In the genomic region with DNA sequence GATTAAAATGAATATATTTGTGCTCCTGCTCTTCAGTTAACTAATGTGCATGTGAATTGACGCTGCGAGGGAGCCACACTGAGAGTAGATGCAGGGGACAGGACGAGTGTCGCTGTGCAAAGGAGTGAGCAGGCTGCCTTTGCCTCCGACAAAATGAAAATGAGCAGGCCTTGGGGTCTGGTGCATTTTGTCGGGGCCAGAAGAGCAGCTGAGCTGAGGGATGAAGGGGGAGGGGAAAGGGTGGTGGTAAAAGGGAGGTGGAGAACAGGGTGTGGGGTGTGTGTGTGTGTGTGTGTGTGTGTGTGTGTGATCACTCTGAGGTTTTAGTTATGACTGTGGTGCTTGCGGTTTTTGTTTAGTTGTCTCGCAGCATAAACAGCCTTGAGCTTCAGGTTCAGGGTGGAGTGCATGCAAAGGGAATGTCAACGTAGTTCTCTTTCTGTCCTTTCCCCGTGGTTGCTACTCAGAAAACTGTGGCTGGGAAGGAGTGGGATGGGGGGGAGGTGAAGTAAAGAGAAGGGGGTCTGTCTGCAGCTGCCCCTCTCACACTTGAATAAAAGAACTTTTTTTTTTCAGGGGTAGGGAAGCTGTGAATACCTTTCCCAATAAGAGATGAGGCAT, we compare ENCODE assay signal across 9 mouse cellular contexts.
DNase-seq lines count a peak whose midpoint lies in the region; ATAC-seq lines count a peak whose summit lies in the region.
"Had no signal": no experiment of that assay in that cellular context is flagged by ENCODE, and none has a peak within 500 bp of the region (broad histone marks: within the 10 kb centered on the region; RNA-seq: fewer than 3 reads in every experiment).

No protein-coding gene starts in this region.

- no peaks in the 10 kb centered on the region for H3K36me3 ChIP-seq in heart, embryonic 15.5 days
- no peaks in the 10 kb centered on the region for H3K36me3 ChIP-seq in hindbrain, embryonic 11.5 days (ENCODE audit: control insufficient read depth, insufficient read depth, low read length)
- no peaks in the 10 kb centered on the region for H3K36me3 ChIP-seq in limb, embryonic 13.5 days
- no peaks in the 10 kb centered on the region for H3K36me3 ChIP-seq in liver, embryonic 11.5 days (ENCODE audit: control insufficient read depth, insufficient read depth, low read length)

- H3K27me3 ChIP-seq in heart, embryonic 15.5 days = no peaks in the 10 kb centered on the region
- H3K27me3 ChIP-seq in hindbrain, embryonic 11.5 days (ENCODE audit: control insufficient read depth, insufficient read depth, low read length) = no peaks in the 10 kb centered on the region
- H3K27me3 ChIP-seq in limb, embryonic 13.5 days = peaks cover 4% of the 10 kb centered on the region; the same call in 1 of the 2 replicates
- H3K27me3 ChIP-seq in liver, embryonic 11.5 days (replicated peaks; ENCODE audit: control insufficient read depth, insufficient read depth, low read length) = peaks cover 8% of the 10 kb centered on the region; the same call in 1 of the 2 replicates
- H3K27me3 ChIP-seq: CH12.LX had no signal

- H3K4me1 ChIP-seq in heart, embryonic 15.5 days (replicated peaks) = no peaks in the 10 kb centered on the region
- 0 out of 2 replicates have a peak, but pooled peaks cover 10% of the 10 kb centered on the region for H3K4me1 ChIP-seq in hindbrain, embryonic 11.5 days (replicated peaks; ENCODE audit: control insufficient read depth, insufficient read depth, low read length)
- 0 out of 2 replicates have a peak, but pooled peaks cover 9% of the 10 kb centered on the region for H3K4me1 ChIP-seq in limb, embryonic 13.5 days
- H3K4me1 ChIP-seq in liver, embryonic 11.5 days (replicated peaks; ENCODE audit: control insufficient read depth, insufficient read depth, low read length) = no peaks in the 10 kb centered on the region

- H3K9me3 ChIP-seq in heart, embryonic 15.5 days (replicated peaks) = no peaks in the 10 kb centered on the region
- H3K9me3 ChIP-seq in hindbrain, embryonic 11.5 days (ENCODE audit: control insufficient read depth, low read length) = no peaks in the 10 kb centered on the region
- H3K9me3 ChIP-seq in limb, embryonic 13.5 days = no peaks in the 10 kb centered on the region
- no peaks in the 10 kb centered on the region for H3K9me3 ChIP-seq in liver, embryonic 11.5 days (ENCODE audit: control insufficient read depth, low read length)

- no peak overlapping the region for H3K9ac ChIP-seq in heart, embryonic 15.5 days
- peak overlapping the region; percentile 44 for H3K9ac ChIP-seq in hindbrain, embryonic 11.5 days (ENCODE audit: low read depth, low read length)
- H3K9ac ChIP-seq in limb, embryonic 13.5 days = no peak overlapping the region
- no peak overlapping the region for H3K9ac ChIP-seq in liver, embryonic 11.5 days (ENCODE audit: low read depth, low read length)

- peak overlapping the region; percentile 44 for H3K4me2 ChIP-seq in heart, embryonic 15.5 days
- H3K4me2 ChIP-seq in hindbrain, embryonic 11.5 days (replicated peaks; ENCODE audit: low read depth, low read length) = peak overlapping the region; percentile 26; the same call in 1 of the 2 replicates
- peak overlapping the region; percentile 48 for H3K4me2 ChIP-seq in limb, embryonic 13.5 days (replicated peaks)
- no peak overlapping the region for H3K4me2 ChIP-seq in liver, embryonic 11.5 days

- no peak for ATAC-seq in heart, embryonic 15.5 days (replicated peaks; ENCODE audit: insufficient number of reproducible peaks, insufficient read depth, low FRiP score, low read depth)
- peak; percentile 42; the same call in 1 of the 2 replicates for ATAC-seq in common myeloid progenitor, adult 5-6 weeks (replicated peaks; ENCODE audit: low read depth, poor library complexity, severe bottlenecking)
- ATAC-seq in hindbrain, embryonic 11.5 days (ENCODE audit: low FRiP score) = peak; percentile 80
- ATAC-seq in limb, embryonic 13.5 days (ENCODE audit: low FRiP score, low read depth) = peak; percentile 32; the same call in 1 of the 2 replicates
- ATAC-seq in liver, embryonic 11.5 days (replicated peaks; ENCODE audit: low FRiP score) = no peak

- H3K4me3 ChIP-seq in heart, embryonic 15.5 days = peak overlapping the region; percentile 26
- no peak overlapping the region for H3K4me3 ChIP-seq in hindbrain, embryonic 11.5 days (ENCODE audit: low read depth, low read length)
- no peak overlapping the region for H3K4me3 ChIP-seq in limb, embryonic 13.5 days
- no peak overlapping the region for H3K4me3 ChIP-seq in liver, embryonic 11.5 days (ENCODE audit: low read depth, low read length)

- H3K27ac ChIP-seq in heart, embryonic 15.5 days = no peak overlapping the region
- H3K27ac ChIP-seq in hindbrain, embryonic 11.5 days (ENCODE audit: low read depth, low read length) = peak overlapping the region; percentile 93
- no peak overlapping the region for H3K27ac ChIP-seq in limb, embryonic 13.5 days
- no peak overlapping the region for H3K27ac ChIP-seq in liver, embryonic 11.5 days (ENCODE audit: low read depth, low read length)

- 14% methylated on average over 10 of the region's 10 CpGs for WGBS in heart, embryonic 15.5 days
- 11% methylated on average over 10 of the region's 10 CpGs for WGBS in hindbrain, embryonic 11.5 days
- WGBS in limb, embryonic 13.5 days = 9% methylated on average over 10 of the region's 10 CpGs
- 22% methylated on average over 10 of the region's 10 CpGs for WGBS in liver, embryonic 11.5 days

- no peak for DNase-seq in heart, adult 8-10 months (ENCODE audit: low spot score)
- DNase-seq in hindbrain, embryonic 11.5 days (ENCODE audit: low spot score) = peak; percentile 83
- peak; percentile 60 for DNase-seq in right cerebral cortex, postnatal 4 days
- DNase-seq in lung, postnatal 36 days = no peak
- no peak for DNase-seq in liver, embryonic 11.5 days (ENCODE audit: low spot score)

Comparison
In these comparisons a context has a peak if more than half of its experiments do, and no peak if none do; other contexts are left out.
1. ATAC-seq: peak in common myeloid progenitor, adult 5-6 weeks (single experiment), hindbrain, embryonic 11.5 days (single experiment) and limb, embryonic 13.5 days (single experiment); none in heart, embryonic 15.5 days (single experiment) and liver, embryonic 11.5 days (single experiment).
2. DNase-seq: peak in hindbrain, embryonic 11.5 days (single experiment) and right cerebral cortex, postnatal 4 days (single experiment); none in heart, adult 8-10 months (single experiment), lung, postnatal 36 days (single experiment) and liver, embryonic 11.5 days (single experiment).